ENCODE assay signal across 8 mouse cellular contexts in genomic region chr14:14012383-14013251, GRCm38 (mm10). TPM values are rescaled to one million over a fixed set of nuclear protein-coding genes. Genes with fewer than 3 reads are reported as not detected.
A peak's percentile ranks its signal among the peaks of the same experiment; 100 is the strongest.
DNase-seq lines count a peak whose midpoint lies in the region; ATAC-seq and TF ChIP-seq lines count a peak whose summit lies in the region.

No protein-coding gene starts in this region.

- DNase-seq in NIH3T3 (ENCODE audit: low read depth), result peak; percentile 89
- peak; percentile 86 for DNase-seq in cerebellum, adult 9-11 months
- DNase-seq in frontal cortex, adult 2 months (ENCODE audit: extremely low spot score in 1 of 2, low spot score in 1 of 2), result peak; percentile 48 to 86
- DNase-seq in hindbrain, embryonic 11.5 days (ENCODE audit: low spot score), result peak; percentile 84
- peak; percentile 78 to 85 for DNase-seq in layer of hippocampus, postnatal 10 days (ENCODE audit: low spot score in 2 of 2)
- peak; percentile 97 for DNase-seq in lung, postnatal 0 days (ENCODE audit: low spot score)
- DNase-seq in ovary, postnatal 10 days (ENCODE audit: low spot score), result peak; percentile 64
- DNase-seq in thymus, postnatal 0 days (ENCODE audit: low spot score), result peak; percentile 85

- no peaks in the 10 kb centered on the region for H3K27me3 ChIP-seq in hindbrain, embryonic 11.5 days (ENCODE audit: control insufficient read depth, insufficient read depth, low read length)
- H3K27me3 ChIP-seq in lung, postnatal 0 days (replicated peaks; ENCODE audit: insufficient read depth, low read length), result no peaks in the 10 kb centered on the region

- no peaks in the 10 kb centered on the region for H3K36me3 ChIP-seq in hindbrain, embryonic 11.5 days (ENCODE audit: control insufficient read depth, insufficient read depth, low read length)
- 0 out of 2 replicates have a peak, but pooled peaks cover 3% of the 10 kb centered on the region for H3K36me3 ChIP-seq in lung, postnatal 0 days (ENCODE audit: insufficient read depth, low read length)

- peak overlapping the region; percentile 99 for H3K27ac ChIP-seq in hindbrain, embryonic 11.5 days (ENCODE audit: low read depth, low read length)
- peak overlapping the region; percentile 100 for H3K27ac ChIP-seq in lung, postnatal 0 days (ENCODE audit: low read length)

- H3K9me3 ChIP-seq in hindbrain, embryonic 11.5 days (ENCODE audit: control insufficient read depth, low read length), result no peaks in the 10 kb centered on the region
- H3K9me3 ChIP-seq in lung, postnatal 0 days (ENCODE audit: low read length), result no peaks in the 10 kb centered on the region

- H3K4me1 ChIP-seq in hindbrain, embryonic 11.5 days (replicated peaks; ENCODE audit: control insufficient read depth, insufficient read depth, low read length), result no peaks in the 10 kb centered on the region; the same call in 1 of the 2 replicates
- no peaks in the 10 kb centered on the region; the same call in 1 of the 2 replicates for H3K4me1 ChIP-seq in lung, postnatal 0 days (ENCODE audit: insufficient read depth, low read depth, low read length)

- H3K9ac ChIP-seq in hindbrain, embryonic 11.5 days (ENCODE audit: low read depth, low read length), result peak overlapping the region; percentile 98
- H3K9ac ChIP-seq in lung, postnatal 0 days (replicated peaks; ENCODE audit: low read depth), result peak overlapping the region; percentile 99

- H3K4me3 ChIP-seq in hindbrain, embryonic 11.5 days (ENCODE audit: low read depth, low read length), result peak overlapping the region; percentile 73
- H3K4me3 ChIP-seq in lung, postnatal 0 days (ENCODE audit: low read depth, low read length), result peak overlapping the region; percentile 95

- peak overlapping the region; percentile 72 for H3K4me2 ChIP-seq in hindbrain, embryonic 11.5 days (replicated peaks; ENCODE audit: low read depth, low read length)
- H3K4me2 ChIP-seq in lung, postnatal 0 days (replicated peaks; ENCODE audit: low read depth, low read length), result peak overlapping the region; percentile 78

- TF ChIP-seq CTCF in lung, postnatal 0 days (IDR thresholded peaks at IDR 0.05), result peak; percentile 22

- under 1% methylated on average over 69 of the region's 116 CpGs for WGBS in hindbrain, embryonic 11.5 days
- under 1% methylated on average over 39 of the region's 116 CpGs for WGBS in lung, postnatal 0 days

- ATAC-seq in hindbrain, embryonic 11.5 days (ENCODE audit: low FRiP score), result peak; percentile 95
- ATAC-seq in lung, postnatal 0 days, result peak; percentile 93

- TF ChIP-seq EP300 in lung, postnatal 0 days (IDR thresholded peaks at IDR 0.05), result no peak

RNA-seq across cellular contexts. Expression of gene Thoc7, which starts 51.0 kb away (rescaled TPM):
- polyA plus RNA-seq in frontal cortex, adult 2 months (2012; rRNA removed), result 98.9 and 104 TPM in 2 replicates
- 253 TPM in 2 replicates for polyA plus RNA-seq in hindbrain, embryonic 11.5 days (2014; fragmentation: Nextera tagmentation; extraction: Ambion mirVana)
- total RNA-seq in layer of hippocampus, postnatal 10 days (2021), result 100 to 1,000 TPM; 109 to 128 TPM
- polyA plus RNA-seq in lung, postnatal 0 days (2015; fragmentation: Nextera tagmentation; extraction: Ambion mirVana), result 116 and 117 TPM in 2 replicates
- 235 TPM in 2 replicates for polyA plus RNA-seq in thymus, postnatal 0 days (2015; fragmentation: Nextera tagmentation; extraction: Ambion mirVana)

RNA-seq across cellular contexts. Expression of gene Atxn7, which starts 51.4 kb away (rescaled TPM):
- 23.8 and 27.3 TPM in 2 replicates for polyA plus RNA-seq in frontal cortex, adult 2 months (2012; rRNA removed)
- polyA plus RNA-seq in hindbrain, embryonic 11.5 days (2014; fragmentation: Nextera tagmentation; extraction: Ambion mirVana), result 4.4 and 6.3 TPM in 2 replicates
- total RNA-seq in layer of hippocampus, postnatal 10 days (2021), result 10 to 100 TPM; 18.8 to 26.8 TPM
- polyA plus RNA-seq in lung, postnatal 0 days (2015; fragmentation: Nextera tagmentation; extraction: Ambion mirVana), result 4.3 and 4.9 TPM in 2 replicates
- 2.6 and 4.3 TPM in 2 replicates for polyA plus RNA-seq in thymus, postnatal 0 days (2015; fragmentation: Nextera tagmentation; extraction: Ambion mirVana)

Comparison
In these comparisons a context has a peak if more than half of its experiments do, and no peak if none do; other contexts are left out.
1. Peak in every context shown above with its lines: DNase-seq, ATAC-seq, H3K4me3 ChIP-seq and H3K27ac ChIP-seq.